Mouse (Mus musculus) left cerebral cortex, adult 9 months (tissue): Measurements from ENCODE around the gene Pmpcb.
A peak's percentile ranks its signal among the peaks of the same experiment; 100 is the strongest.

ENCODE experiments used
- DNase-seq, 2 experiments: peaks; one replicate each; pipeline ENCODE4 v3.0.0; 2022; ENCODE audit warnings: low spot score in 2 of 2

Pmpcb gene

GRCm38 (mm10) chr5:21732177-21732911, 4.6 kb upstream of the Pmpcb start:
- no peak for DNase-seq

GRCm38 (mm10) chr5:21732930-21733329, 4.0 kb upstream of the Pmpcb start:
- peak; percentile 76 to 93 for DNase-seq

GRCm38 (mm10) chr5:21735100-21735499, 1.8 kb upstream of the Pmpcb start:
- DNase-seq, result no peak

- peak in 1 of 2 experiments; percentile 74 for DNase-seq
Observed at GRCm38 (mm10) chr5:21735584-21735983, 1.4 kb upstream of the Pmpcb start.

- no peak for DNase-seq
Observed at GRCm38 (mm10) chr5:21736046-21736445, 895 bp upstream of the Pmpcb start.

GRCm38 (mm10) chr5:21737620-21738019, 679 bp downstream of the Pmpcb start:
- DNase-seq, result no peak

- no peak for DNase-seq
Observed at GRCm38 (mm10) chr5:21739120-21739519, 2.2 kb downstream of the Pmpcb start.

GRCm38 (mm10) chr5:21739881-21740280, 2.9 kb downstream of the Pmpcb start:
- no peak for DNase-seq

- no peak for DNase-seq
Observed at GRCm38 (mm10) chr5:21743606-21744005, 6.7 kb downstream of the Pmpcb start.

- no peak for DNase-seq
Observed at GRCm38 (mm10) chr5:21744651-21745050, 7.7 kb downstream of the Pmpcb start.

- no peak for DNase-seq
Observed at GRCm38 (mm10) chr5:21745966-21746365, 9.0 kb downstream of the Pmpcb start.

- no peak for DNase-seq
Observed at GRCm38 (mm10) chr5:21768506-21768905, 31.6 kb downstream of the Pmpcb start.

GRCm38 (mm10) chr5:21769841-21770240, 32.9 kb downstream of the Pmpcb start:
- DNase-seq, result no peak

- DNase-seq, result no peak
Observed at GRCm38 (mm10) chr5:21776491-21776890, 39.5 kb downstream of the Pmpcb start.

GRCm38 (mm10) chr5:21784161-21785052, 47.5 kb downstream of the Pmpcb start:
- no peak for DNase-seq

- peak; percentile 73 to 91 for DNase-seq
Observed at GRCm38 (mm10) chr5:21785053-21785452, 48.1 kb downstream of the Pmpcb start, which contains the start of the genes Dnajc2 and Psmc2. TSS of gene Dnajc2 (minus strand) at chr5:21785251. TSS of gene Psmc2 (plus strand) at chr5:21785283.

GRCm38 (mm10) chr5:21785776-21786175, 48.8 kb downstream of the Pmpcb start:
- no peak for DNase-seq

- peak; percentile 58 to 93 for DNase-seq
Observed at GRCm38 (mm10) chr5:21786258-21787185, 49.6 kb downstream of the Pmpcb start.

- no peak for DNase-seq
Observed at GRCm38 (mm10) chr5:21787186-21788105, 50.5 kb downstream of the Pmpcb start.

GRCm38 (mm10) chr5:21789061-21789460, 52.1 kb downstream of the Pmpcb start:
- DNase-seq, result no peak
